ENCODE assay signal across 13 mouse cellular contexts in the genomic region with DNA sequence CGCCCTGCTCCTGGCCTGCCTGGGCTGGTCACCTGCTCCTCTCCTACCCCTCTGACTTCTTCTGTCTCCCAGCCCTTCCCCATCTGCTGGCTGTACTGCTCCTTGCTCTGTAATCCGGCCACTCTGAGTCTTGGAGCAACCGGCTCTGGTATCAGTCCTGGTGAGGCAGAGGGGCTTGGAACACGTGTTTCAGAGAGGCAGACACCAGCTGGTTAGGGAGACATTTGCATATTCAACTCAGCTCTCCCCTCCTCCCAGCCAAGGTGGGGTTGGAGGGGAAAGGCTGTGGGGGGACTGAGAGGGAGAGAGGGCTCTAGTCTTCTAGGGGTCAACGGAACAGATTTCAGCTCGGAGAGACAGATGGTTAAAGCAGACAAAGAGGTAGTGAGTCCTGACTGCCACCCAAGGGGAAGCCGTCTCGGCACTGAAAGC.
DNase-seq lines count a peak whose midpoint lies in the region; ATAC-seq lines count a peak whose summit lies in the region.
"Had no signal": no experiment of that assay in that cellular context is flagged by ENCODE, and none has a peak within 500 bp of the region (broad histone marks: within the 10 kb centered on the region; RNA-seq: fewer than 3 reads in every experiment).

No protein-coding gene starts in this region.

- peak overlapping the region; percentile 87 for H3K27ac ChIP-seq in forebrain, embryonic 15.5 days (replicated peaks)
- peak overlapping the region; percentile 74 for H3K27ac ChIP-seq in midbrain, embryonic 10.5 days (replicated peaks)

- 15% methylated on average over 8 of the region's 8 CpGs for WGBS in forebrain, embryonic 15.5 days
- WGBS in midbrain, embryonic 10.5 days = 31% methylated on average over 8 of the region's 8 CpGs

- DNase-seq in left cerebral cortex, postnatal 4 days = peak; percentile 65
- no peak for DNase-seq in left cerebral cortex, postnatal 25 days (ENCODE audit: low spot score in 2 of 2)
- DNase-seq in midbrain, embryonic 10.5 days (ENCODE audit: low spot score) = peak; percentile 46
- DNase-seq in retina, postnatal 1 day = peak; percentile 88
- DNase-seq in lung, postnatal 25 days (ENCODE audit: low spot score) = no peak
- DNase-seq in ovary, postnatal 10 days (ENCODE audit: low spot score) = no peak
- no peak for DNase-seq in yolk sac, embryonic 10.5 days (ENCODE audit: low spot score)
- DNase-seq: adrenal gland, postnatal 10 days; cerebellum, adult 18-20 months; gastrocnemius, postnatal 25 days; kidney, adult 9 months; lung, postnatal 4 days had no signal

- intact Hi-C loops in left cerebral cortex, postnatal 4 days (cut with DNase I) = no loop called here
- intact Hi-C loops in left cerebral cortex, postnatal 25 days (cut with DNase I) = no loop called here

- H3K4me2 ChIP-seq in forebrain, embryonic 15.5 days (replicated peaks) = no peak overlapping the region

- H3K36me3 ChIP-seq in forebrain, embryonic 15.5 days = no peaks in the 10 kb centered on the region
- H3K36me3 ChIP-seq in midbrain, embryonic 10.5 days = no peaks in the 10 kb centered on the region

- no peak overlapping the region for H3K4me3 ChIP-seq in forebrain, embryonic 15.5 days
- no peak overlapping the region for H3K4me3 ChIP-seq in midbrain, embryonic 10.5 days

- H3K9ac ChIP-seq in forebrain, embryonic 15.5 days (replicated peaks) = no peak overlapping the region

- H3K9me3 ChIP-seq in forebrain, embryonic 15.5 days = no peaks in the 10 kb centered on the region
- H3K9me3 ChIP-seq in midbrain, embryonic 10.5 days (replicated peaks) = no peaks in the 10 kb centered on the region

- H3K4me1 ChIP-seq in forebrain, embryonic 15.5 days = peaks cover 51% of the 10 kb centered on the region
- H3K4me1 ChIP-seq in midbrain, embryonic 10.5 days = peaks cover 34% of the 10 kb centered on the region

- ATAC-seq in forebrain, embryonic 15.5 days (replicated peaks) = peak; percentile 72

- no peaks in the 10 kb centered on the region for H3K27me3 ChIP-seq in forebrain, embryonic 15.5 days
- peaks cover 3% of the 10 kb centered on the region; the same call in 1 of the 2 replicates for H3K27me3 ChIP-seq in midbrain, embryonic 10.5 days (ENCODE audit: low read depth, poor library complexity, severe bottlenecking)

Comparison
In these comparisons a context has a peak if more than half of its experiments do, and no peak if none do; other contexts are left out.
1. DNase-seq: peak in left cerebral cortex, postnatal 4 days (single experiment), midbrain, embryonic 10.5 days (single experiment) and retina, postnatal 1 day (single experiment); none in left cerebral cortex, postnatal 25 days (0 of 2), lung, postnatal 25 days (single experiment), ovary, postnatal 10 days (single experiment) and yolk sac, embryonic 10.5 days (single experiment).